Mouse (Mus musculus) megakaryocyte-erythroid progenitor cell, adult 5-6 weeks (primary cell): Measurements from ENCODE around the gene Ero1l. TPM values are rescaled to one million over a fixed set of nuclear protein-coding genes. Genes with fewer than 3 reads are reported as not detected.
A peak's percentile ranks its signal among the peaks of the same experiment; 100 is the strongest.

Source experiments
- ATAC-seq: replicated peaks from 2 replicates; pipeline ENCODE4 v1.8.0; 2016; ENCODE audit warnings: mild to moderate bottlenecking, inconsistent platforms; ENCODE audit not compliant: severe bottlenecking, poor library complexity, low FRiP score, low TSS enrichment
- total RNA-seq, 2 experiments: library from RNA; stranded (forward) in 1 of 2; stranded (reverse) in 1 of 2; fragments of 200-1000, 215-1000 nt in 1 of 2; fragments of >200 nt in 1 of 2; fragmentation: Nextera tagmentation in 1 of 2; gene quantifications; 2 replicates each; pipeline ENCODE4 v1.2.3; 2014 to 2017

Ero1l gene
- 30.3 and 31.8 TPM in 2 replicates for total RNA-seq (2014; fragmentation: Nextera tagmentation)
- total RNA-seq (2017), result 29.7 and 32.3 TPM in 2 replicates

DNA sequence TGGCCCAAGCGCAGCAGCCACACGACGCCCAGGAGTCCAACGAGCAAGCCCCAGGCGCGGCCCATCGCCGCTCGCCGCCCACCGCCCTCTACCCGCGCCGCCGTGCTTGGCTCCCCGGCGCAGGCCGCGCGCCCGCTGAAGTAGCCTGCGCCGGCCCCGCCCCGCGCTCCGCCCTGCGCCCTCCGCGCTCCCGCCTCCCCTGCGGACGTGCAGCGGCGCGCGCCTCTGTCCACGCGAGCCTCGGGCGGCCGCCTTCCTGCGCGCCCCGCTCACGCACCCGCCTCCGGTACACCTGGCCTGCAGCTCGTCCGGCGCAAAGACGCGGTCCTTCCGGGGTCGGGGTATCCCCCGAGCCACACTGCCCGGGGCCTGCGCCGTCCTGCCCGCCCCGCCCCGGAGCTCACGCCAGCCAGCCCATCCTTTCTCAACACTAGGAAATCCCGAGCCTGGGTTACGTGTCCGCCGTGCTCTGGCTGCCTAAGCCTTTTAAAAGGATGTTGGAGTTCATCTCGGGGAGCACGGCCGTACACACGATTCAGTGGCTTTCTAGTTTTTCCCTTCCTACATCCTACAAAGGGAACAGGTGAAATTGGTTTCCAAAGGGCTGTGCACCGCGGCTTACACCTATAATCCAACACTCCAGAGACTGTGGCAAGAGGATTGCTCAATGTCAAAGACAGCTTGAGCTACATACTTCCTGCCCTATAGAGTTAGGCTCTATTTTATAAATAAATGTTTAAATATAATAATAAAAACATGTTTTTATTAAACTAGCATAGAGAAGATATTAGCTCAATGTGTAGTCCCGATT lies at the start of gene Ero1l:
Ero1l (minus strand) TSS at position 346 of the 811 bp plus-strand sequence.
- ATAC-seq, result peak; percentile 45

GRCm38 (mm10) chr14:45365196-45365587 lies 46.6 kb upstream of the Ero1l start:
- ATAC-seq, result no peak

DNA sequence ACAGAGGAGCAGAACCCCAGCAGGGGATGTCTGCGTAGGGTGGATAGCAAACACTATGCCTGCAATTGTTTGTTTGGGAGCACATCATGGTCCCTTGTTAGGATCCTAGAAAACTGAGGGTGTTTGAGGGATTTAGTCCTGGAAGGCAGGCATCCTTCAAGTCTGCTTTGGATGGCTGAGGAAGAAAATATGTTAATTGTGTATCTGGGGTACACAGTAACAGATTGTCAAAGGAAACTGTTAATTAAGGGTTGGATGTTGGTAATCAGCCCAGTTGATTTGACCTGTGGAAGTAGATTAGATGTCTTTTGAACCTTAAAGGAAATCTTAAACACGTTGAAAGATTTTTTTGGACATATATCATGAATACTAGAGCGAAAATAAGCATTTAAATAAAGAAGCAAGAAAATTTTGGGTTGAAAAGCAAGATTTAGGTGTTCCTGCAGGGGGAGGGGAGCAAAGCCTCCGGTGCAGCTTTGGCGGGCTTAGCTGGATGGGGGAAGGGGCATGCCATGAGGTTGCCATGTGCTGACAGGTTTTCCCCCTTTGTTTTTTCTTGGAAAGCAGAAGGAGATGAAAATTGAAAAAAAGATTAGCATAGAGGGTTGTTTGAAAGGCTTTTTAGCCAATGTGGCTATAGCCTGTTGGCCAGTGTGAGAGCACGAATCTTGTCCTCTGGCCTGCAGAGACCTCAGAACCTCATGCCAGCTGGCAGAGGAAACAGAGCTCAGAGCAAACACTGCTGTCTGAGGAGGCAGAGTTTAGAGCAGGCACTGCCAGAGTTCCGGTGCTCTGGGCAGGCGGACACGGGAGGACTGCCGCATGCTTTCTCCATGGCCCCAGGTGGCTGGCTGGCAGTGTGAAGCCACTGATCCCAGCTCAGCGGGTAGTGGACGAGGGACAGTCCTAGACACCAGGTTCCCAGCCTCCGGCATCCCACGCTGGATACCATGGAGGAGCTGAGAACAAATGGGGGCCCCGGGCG lies 45.9 kb upstream of the Ero1l start:
- no peak for ATAC-seq

- peak; percentile 99 for ATAC-seq
Observed at GRCm38 (mm10) chr14:45350931-45351859, 32.6 kb upstream of the Ero1l start, which contains the start of gene Styx. Gene Styx, plus strand, starts transcription at chr14:45351093.

GRCm38 (mm10) chr14:45329589-45330181 lies 11.1 kb upstream of the Ero1l start, which contains the start of gene Psmc6:
Gene Psmc6, plus strand, starts transcription at chr14:45329788.
- peak; percentile 97 for ATAC-seq

- ATAC-seq, result peak; percentile 51
Observed at GRCm38 (mm10) chr14:45329018-45329588, 10.5 kb upstream of the Ero1l start.

- no peak for ATAC-seq
Observed at GRCm38 (mm10) chr14:45328072-45328713, 9.6 kb upstream of the Ero1l start.

DNA sequence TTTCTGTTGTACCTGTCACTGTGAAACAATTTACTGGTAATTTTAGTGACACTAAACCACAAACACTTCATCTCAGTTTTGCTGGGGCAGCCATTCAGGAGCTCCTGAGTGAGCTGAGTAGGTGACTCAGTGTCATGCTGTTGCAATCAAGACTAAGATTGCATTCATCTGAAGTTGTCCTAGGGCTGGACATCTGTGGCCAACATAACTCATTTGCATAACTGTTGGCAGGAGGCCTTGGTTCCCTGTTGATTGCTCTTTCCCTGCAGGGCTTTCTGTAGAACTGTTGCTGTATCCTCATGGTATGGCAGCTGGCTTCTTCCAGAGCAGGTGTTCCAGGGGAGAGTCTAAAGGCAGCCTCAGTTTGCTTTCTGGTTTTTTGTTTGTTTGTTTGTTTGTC lies 6.9 kb upstream of the Ero1l start:
- no peak for ATAC-seq

- no peak for ATAC-seq
Observed at GRCm38 (mm10) chr14:45323320-45323719, 4.7 kb upstream of the Ero1l start.

GRCm38 (mm10) chr14:45322450-45322849 lies 3.9 kb upstream of the Ero1l start:
- no peak for ATAC-seq

DNA sequence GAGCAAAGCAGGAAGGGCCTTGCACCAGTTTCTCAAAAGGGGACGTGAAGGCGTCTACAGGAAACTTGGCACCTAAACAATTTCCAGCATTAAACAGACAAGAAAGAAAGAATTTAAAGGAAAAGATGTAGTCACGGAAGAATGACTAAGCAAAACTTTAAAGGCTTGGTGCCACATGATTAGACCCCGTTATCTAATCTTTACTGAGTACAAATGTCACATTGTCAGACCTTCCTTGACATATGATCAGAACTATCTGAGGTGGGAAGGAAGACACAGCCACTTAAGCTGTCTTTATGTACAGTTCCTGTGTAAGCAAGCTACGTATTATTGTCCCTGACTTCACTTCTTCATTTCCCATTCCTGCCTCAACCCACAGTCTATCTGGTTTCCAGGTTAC lies 3.1 kb upstream of the Ero1l start:
- peak; percentile 58 for ATAC-seq

- ATAC-seq, result no peak
Observed at GRCm38 (mm10) chr14:45321067-45321466, 2.5 kb upstream of the Ero1l start.

DNA sequence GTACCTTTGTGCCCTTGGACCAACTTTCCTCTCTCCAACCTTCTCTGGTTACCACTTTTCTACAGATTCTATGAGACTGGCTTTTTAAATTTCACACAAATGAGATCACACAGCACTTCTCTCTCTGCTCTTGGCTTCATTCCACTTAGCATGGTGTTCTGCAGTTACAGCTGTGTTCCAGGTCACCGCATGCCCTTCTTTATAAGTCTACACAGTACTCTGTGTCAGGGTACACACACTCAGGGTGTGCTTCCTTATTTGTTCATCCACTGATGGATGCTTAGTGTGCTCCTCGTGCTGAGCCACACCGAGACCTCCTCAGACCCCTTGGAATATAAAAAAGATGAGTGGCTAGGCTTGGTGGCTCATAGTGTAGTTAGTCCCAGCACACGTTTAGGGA lies 1.5 kb upstream of the Ero1l start:
- no peak for ATAC-seq

DNA sequence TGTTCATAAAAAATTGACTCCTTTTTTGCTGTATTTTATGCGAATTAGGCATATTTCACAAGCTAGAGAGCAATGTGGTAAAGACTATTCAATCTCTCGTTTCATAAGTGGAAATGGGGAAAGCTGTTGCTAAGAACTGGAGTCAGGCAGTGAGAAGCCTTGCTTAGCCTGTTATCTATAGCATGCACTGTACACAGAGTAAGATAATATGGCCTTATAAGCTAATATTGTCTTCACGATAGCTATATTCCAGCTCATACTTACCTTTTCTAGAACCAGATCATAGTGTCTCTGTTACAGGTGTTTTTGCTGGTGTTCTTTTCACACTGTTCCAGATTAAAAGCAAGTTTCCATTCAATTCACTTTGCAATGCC lies 653 bp upstream of the Ero1l start:
- ATAC-seq, result peak; percentile 68

DNA sequence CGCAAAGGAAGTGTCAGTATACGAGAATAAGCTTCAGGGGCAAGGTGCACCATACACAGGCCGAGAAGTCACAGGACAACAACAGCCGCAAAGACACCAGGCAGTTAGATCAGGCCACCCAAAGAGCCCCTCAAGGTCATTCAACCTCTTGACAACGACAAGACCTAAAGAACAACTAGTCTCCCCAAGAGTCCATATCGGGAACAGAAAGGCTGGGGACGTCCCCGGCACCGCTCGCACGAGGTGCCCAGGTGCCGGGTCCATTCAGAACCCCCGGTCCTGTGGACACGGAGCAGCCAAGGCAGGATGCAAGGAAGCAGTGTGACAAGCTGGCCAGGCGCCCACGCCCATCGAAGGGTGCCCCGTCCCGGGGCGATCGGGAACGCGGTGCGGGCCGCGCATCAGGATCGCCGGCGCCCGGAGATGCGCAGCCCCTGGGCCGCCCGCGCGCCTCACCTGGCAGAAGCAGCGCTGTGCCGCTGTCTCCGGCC lies 605 bp downstream of the Ero1l start:
- no peak for ATAC-seq

GRCm38 (mm10) chr14:45316927-45317326 lies 1.6 kb downstream of the Ero1l start:
- ATAC-seq, result no peak

- ATAC-seq, result no peak
Observed at GRCm38 (mm10) chr14:45310101-45310500, 8.5 kb downstream of the Ero1l start.

GRCm38 (mm10) chr14:45309646-45310045 lies 8.9 kb downstream of the Ero1l start:
- ATAC-seq, result no peak
